Mouse (Mus musculus) C2C12 (cell line): Measurements from ENCODE around the gene Ush2a.
A peak's percentile ranks its signal among the peaks of the same experiment; 100 is the strongest.

Source experiments
- CEBPB ChIP-seq: IDR thresholded peaks from one replicate; pipeline ENCODE4 v1.6.1; 2011; ENCODE audit warnings: low read depth, mild to moderate bottlenecking, control low read depth, moderate library complexity
- CTCF ChIP-seq: IDR thresholded peaks from one replicate; pipeline ENCODE4 v1.5.1; 2011; ENCODE audit not compliant: control insufficient read depth, insufficient read depth, insufficient read length
- FOSL1 ChIP-seq: IDR thresholded peaks from one replicate; pipeline ENCODE4 v1.8.0; 2011; ENCODE audit warnings: mild to moderate bottlenecking, low read length; ENCODE audit not compliant: poor library complexity, insufficient read depth, severe bottlenecking
- MYOG ChIP-seq: IDR thresholded peaks from one replicate; pipeline ENCODE4 v1.6.1; 2011; ENCODE audit not compliant: control insufficient read depth, insufficient read length; ENCODE audit errors: extremely low read depth
- USF1 ChIP-seq: IDR thresholded peaks from one replicate; pipeline ENCODE4 v1.6.1; 2011; ENCODE audit warnings: low read depth, mild to moderate bottlenecking, control low read depth, moderate library complexity

DNA sequence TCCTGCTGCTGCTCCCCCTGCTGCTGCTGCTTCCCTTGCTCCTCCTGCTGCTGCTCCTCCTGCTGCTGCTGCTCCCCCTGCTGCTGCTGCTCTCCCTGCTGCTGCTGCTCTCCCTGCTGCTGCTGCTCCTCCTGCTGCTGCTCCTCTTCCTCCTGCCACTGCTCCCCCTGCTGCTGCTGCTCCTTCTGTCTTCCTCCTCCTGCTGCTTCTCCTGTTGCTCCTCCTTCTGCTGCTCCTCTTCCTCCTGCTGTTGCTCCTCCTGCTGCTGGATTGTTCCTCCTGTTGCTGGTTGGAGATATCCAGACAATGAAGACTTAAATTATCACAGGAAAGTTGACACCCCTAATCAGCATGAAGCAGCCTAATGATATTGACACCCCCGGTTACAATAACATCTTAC, 123.4 kb downstream of the Ush2a start:
- TF ChIP-seq CTCF (peak; percentile 7), FOSL1 (no peak), USF1 (no peak), CEBPB (no peak), MYOG (no peak)
